Mouse (Mus musculus) cerebellum, adult 2 months (tissue): ENCODE data around the gene Cdkn1a. TPM values are rescaled to one million over a fixed set of nuclear protein-coding genes. Genes with fewer than 3 reads are reported as not detected.

Experiments
- DNase-seq, 2 experiments: peaks; one replicate each; pipeline ENCODE4 v3.0.0; 2021
- H3K27ac ChIP-seq: fragments of 200-500 bp; 2 replicates; pipeline ENCODE4 v1.5.1; 2012; ENCODE audit warnings: low read length, control low read depth, inconsistent platforms; ENCODE audit not compliant: insufficient read depth
- H3K27me3 ChIP-seq: fragments of 200-500 bp; 2 replicates; pipeline ENCODE4 v1.6.1; 2012; ENCODE audit warnings: inconsistent platforms, mild to moderate bottlenecking, low read length, moderate library complexity; ENCODE audit not compliant: control insufficient read depth, insufficient read depth
- H3K4me1 ChIP-seq: fragments of 200-500 bp; 2 replicates; pipeline ENCODE4 v1.6.1; 2011; ENCODE audit warnings: low read length; ENCODE audit not compliant: control insufficient read depth, insufficient read depth
- H3K4me3 ChIP-seq: fragments of 200-500 bp; replicated peaks from 2 replicates; pipeline ENCODE3; 2011; ENCODE audit warnings: mild to moderate bottlenecking, low read depth, low read length, control low read depth; ENCODE audit not compliant: insufficient read depth
- CTCF ChIP-seq: fragments of 200-500 bp; IDR thresholded peaks from 2 replicates; pipeline ENCODE4 v1.5.1; 2011; ENCODE audit warnings: low read depth, mild to moderate bottlenecking, control low read depth, low read length, moderate library complexity, borderline replicate concordance; ENCODE audit not compliant: insufficient read depth
- POLR2A ChIP-seq: fragments of 200-500 bp; IDR thresholded peaks from 2 replicates; pipeline ENCODE4 v1.6.1; 2011; ENCODE audit warnings: low read length, control low read depth, borderline replicate concordance; ENCODE audit not compliant: insufficient read depth
- WGBS: fragments of 180-500 bp; shearing (Covaris S2); methylation state at CpG from one replicate; pipeline ENCODE4 v1.1.7; 2018; 5-methylcytosine and 5-hydroxymethylcytosine counted together
- polyA plus RNA-seq: library from polyadenylated mRNA; depleted of rRNA; stranded (reverse); fragments of >200 nt; gene quantifications from 2 replicates; pipeline ENCODE4 v1.2.3, GENCODE M21; 2012; rRNA removed

Cdkn1a gene
- polyA plus RNA-seq, 1 experiment = 12.6 TPM

GRCm38 (mm10) chr17:29136236-29136635 lies 45.5 kb downstream of the Cdkn1a start:
- 32% methylated on average over 6 of the region's 6 CpGs for WGBS
- no peaks in the 10 kb centered on the region for H3K27me3 ChIP-seq
- TF ChIP-seq POLR2A (no peak), CTCF (no peak)
- H3K27ac ChIP-seq = no peak overlapping the region
- peaks cover 11% of the 10 kb centered on the region for H3K4me1 ChIP-seq
- no peak overlapping the region for H3K4me3 ChIP-seq
- DNase-seq = peak; percentile 48 to 66

GRCm38 (mm10) chr17:29137906-29138305 lies 47.1 kb downstream of the Cdkn1a start:
- TF ChIP-seq POLR2A (no peak), CTCF (no peak)
- WGBS = 90% methylated on average over 7 of the region's 7 CpGs
- DNase-seq = no peak
- Histone ChIP-seq H3K27me3 (no peaks in the 10 kb centered on the region), H3K4me1 (peaks cover 11% of the 10 kb centered on the region), H3K27ac (no peak overlapping the region), H3K4me3 (no peak overlapping the region)

GRCm38 (mm10) chr17:29141577-29141976 lies 50.8 kb downstream of the Cdkn1a start:
- no peak overlapping the region for H3K4me3 ChIP-seq
- TF ChIP-seq CTCF = no peak
- TF ChIP-seq POLR2A = no peak
- WGBS = 95% methylated on average over 3 of the region's 3 CpGs

GRCm38 (mm10) chr17:29143266-29143665 lies 52.5 kb downstream of the Cdkn1a start:
- 90% methylated on average over 8 of the region's 8 CpGs for WGBS
- no peak for DNase-seq
- Histone ChIP-seq H3K4me1 (no peaks in the 10 kb centered on the region), H3K27me3 (no peaks in the 10 kb centered on the region), H3K4me3 (no peak overlapping the region), H3K27ac (no peak overlapping the region)
- TF ChIP-seq POLR2A (no peak), CTCF (no peak)

More at GRCm38 (mm10) chr17:29141577-29141976, 50.8 kb downstream of the Cdkn1a start:
- DNase-seq = no peak
- Histone ChIP-seq H3K4me1 (peaks cover under 1% of the 10 kb centered on the region), H3K27me3 (no peaks in the 10 kb centered on the region), H3K27ac (no peak overlapping the region)

- H3K4me3 ChIP-seq = no peak overlapping the region
- 88% methylated on average over 12 of the region's 12 CpGs for WGBS
- no peak overlapping the region for H3K27ac ChIP-seq
- no peak for TF ChIP-seq POLR2A
- no peak for TF ChIP-seq CTCF
- H3K4me1 ChIP-seq = no peaks in the 10 kb centered on the region
- no peaks in the 10 kb centered on the region for H3K27me3 ChIP-seq
- no peak for DNase-seq
These were observed 54.3 kb downstream of the Cdkn1a start for GRCm38 (mm10) chr17:29145101-29145500.

GRCm38 (mm10) chr17:29147273-29147672 lies 56.5 kb downstream of the Cdkn1a start:
- 85% methylated on average over 14 of the region's 14 CpGs for WGBS
- no peaks in the 10 kb centered on the region for H3K4me1 ChIP-seq
- H3K27ac ChIP-seq = no peak overlapping the region
- DNase-seq = no peak
- no peak overlapping the region for H3K4me3 ChIP-seq
- no peaks in the 10 kb centered on the region for H3K27me3 ChIP-seq
- TF ChIP-seq CTCF = no peak
- no peak for TF ChIP-seq POLR2A

- Histone ChIP-seq H3K27me3 (no peaks in the 10 kb centered on the region), H3K4me3 (no peak overlapping the region), H3K27ac (no peak overlapping the region), H3K4me1 (no peaks in the 10 kb centered on the region)
- TF ChIP-seq CTCF = no peak
- no peak for TF ChIP-seq POLR2A
- 53% methylated on average over 6 of the region's 6 CpGs for WGBS
- no peak for DNase-seq
These were observed 57.0 kb downstream of the Cdkn1a start for GRCm38 (mm10) chr17:29147773-29148172.

GRCm38 (mm10) chr17:29149766-29150165 lies 59.0 kb downstream of the Cdkn1a start:
- peak in 1 of 2 experiments; percentile 22 for DNase-seq
- Histone ChIP-seq H3K4me3 (no peak overlapping the region), H3K27ac (no peak overlapping the region), H3K27me3 (no peaks in the 10 kb centered on the region), H3K4me1 (no peaks in the 10 kb centered on the region)
- WGBS = 47% methylated on average over 7 of the region's 7 CpGs
- TF ChIP-seq POLR2A (no peak), CTCF (no peak)

Other genes starting within 250 kb of the Cdkn1a start
- gene Pnpla1, start 232.6 kb upstream of the Cdkn1a start, polyA plus RNA-seq = 0.03 and 0.05 TPM in 2 replicates
- gene 4930539E08Rik, start 175.7 kb upstream of the Cdkn1a start, polyA plus RNA-seq = 0.36 and 0.74 TPM in 2 replicates
- gene Pxt1, start 147.1 kb upstream of the Cdkn1a start, polyA plus RNA-seq = not detected in 2 replicates
- 43.7 and 45.8 TPM in 2 replicates for gene Kctd20, start 139.0 kb upstream of the Cdkn1a start, polyA plus RNA-seq
- 82.8 and 86.7 TPM in 2 replicates for gene Stk38, start 83.0 kb upstream of the Cdkn1a start, polyA plus RNA-seq
- 129 and 136 TPM in 2 replicates for gene Srsf3, start 58.3 kb upstream of the Cdkn1a start, polyA plus RNA-seq
- 0.32 and 0.47 TPM in 2 replicates for gene Rab44, start 23.2 kb downstream of the Cdkn1a start, polyA plus RNA-seq
- 7.5 and 8.4 TPM in 2 replicates for gene Cpne5, start 147.2 kb downstream of the Cdkn1a start, polyA plus RNA-seq
- 25.1 and 25.3 TPM in 2 replicates for gene Ppil1, start 173.2 kb downstream of the Cdkn1a start, polyA plus RNA-seq
- gene BC004004, start 177.8 kb downstream of the Cdkn1a start, polyA plus RNA-seq = 102 and 111 TPM in 2 replicates
- gene Pi16, start 226.7 kb downstream of the Cdkn1a start, polyA plus RNA-seq = 0.75 and 1.0 TPM in 2 replicates